Mouse (Mus musculus) cerebellum, adult 2 months (tissue): Measurements from ENCODE around the gene Usp9x.

Source experiments
- CTCF ChIP-seq: fragments of 200-500 bp; IDR thresholded peaks from 2 replicates; pipeline ENCODE4 v1.5.1; 2011; ENCODE audit warnings: low read depth, mild to moderate bottlenecking, control low read depth, low read length, moderate library complexity, borderline replicate concordance; ENCODE audit not compliant: insufficient read depth
- POLR2A ChIP-seq: fragments of 200-500 bp; IDR thresholded peaks from 2 replicates; pipeline ENCODE4 v1.6.1; 2011; ENCODE audit warnings: low read length, control low read depth, borderline replicate concordance; ENCODE audit not compliant: insufficient read depth

- TF ChIP-seq CTCF (no peak), POLR2A (no peak)
Observed at GRCm38 (mm10) chrX:13064273-13064925, 6.9 kb upstream of the Usp9x start.
